Mouse (Mus musculus) spleen, adult 18-20 months (tissue): ENCODE measurements around the gene Zfp821.
A peak's percentile ranks its signal among the peaks of the same experiment; 100 is the strongest.
"Not testable (repeated sequence)": the region's sequence is repeated elsewhere in the genome, so short reads cannot be mapped to it uniquely, and the experiment has no call there.

Experiments used
- DNase-seq, 2 experiments: peaks; one replicate each; pipeline ENCODE4 v3.0.0; 2022; ENCODE audit warnings: mixed read lengths in 2 of 2

Gene Zfp821

DNA sequence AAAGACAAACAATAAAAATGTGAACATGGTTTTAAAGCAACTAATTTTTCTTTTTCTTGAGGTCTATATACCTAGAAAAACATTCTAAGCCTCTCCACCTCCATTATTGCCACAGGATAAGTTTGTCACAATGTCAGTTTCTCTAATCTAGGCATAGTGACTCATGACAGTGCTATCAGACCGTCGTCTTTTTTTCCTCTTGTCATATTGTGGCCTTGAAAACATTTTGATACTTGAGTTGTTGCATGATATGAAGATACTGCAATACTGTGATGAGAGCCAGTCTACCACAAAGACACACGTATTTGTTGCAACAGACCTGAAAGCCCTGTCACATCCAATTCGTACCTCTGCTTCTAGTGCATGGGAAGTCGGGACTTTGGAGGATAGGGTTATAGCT, 9.6 kb downstream of the Zfp821 start:
- no peak for DNase-seq

DNA sequence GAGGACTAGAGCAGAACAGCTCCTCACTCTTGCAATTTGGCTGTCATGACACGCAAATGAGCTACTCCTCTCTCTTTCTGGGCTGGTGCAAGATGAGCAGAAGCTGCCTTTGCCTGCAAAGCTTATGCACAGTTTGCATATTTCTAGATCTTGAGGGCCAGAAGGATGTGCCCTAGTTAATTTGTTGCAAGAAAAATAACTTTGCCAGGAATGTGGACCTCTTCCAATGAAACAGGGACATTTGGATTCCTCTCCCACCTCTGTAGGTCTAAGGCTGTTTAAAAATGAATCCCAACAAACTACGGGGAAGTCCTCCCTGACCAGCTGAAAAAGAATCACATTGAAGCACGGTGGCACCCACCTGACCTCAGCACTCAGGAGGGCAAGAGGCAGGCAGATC, 19.8 kb downstream of the Zfp821 start:
- no peak for DNase-seq

GRCm38 (mm10) chr8:109731012-109731411, 25.7 kb downstream of the Zfp821 start:
- DNase-seq = no peak

DNA sequence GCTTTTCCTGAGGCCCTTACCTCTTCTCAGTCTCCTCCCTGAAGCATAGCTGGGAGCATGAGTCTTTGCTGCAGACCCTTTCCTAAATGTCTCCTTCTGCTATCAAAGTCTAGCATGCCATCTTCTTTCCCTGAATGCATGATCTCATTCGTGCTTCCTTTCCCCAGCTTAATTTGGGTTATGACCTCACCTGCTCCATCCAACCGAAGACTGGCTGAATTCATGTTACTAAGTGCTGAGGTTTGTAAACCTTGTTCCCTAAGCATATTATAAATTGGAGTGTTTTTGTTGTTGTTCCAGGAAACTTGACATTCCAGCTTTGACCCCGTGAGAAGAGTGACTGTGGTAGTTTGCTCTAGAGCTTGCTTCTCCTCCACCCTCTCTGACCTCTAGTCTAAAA, 28.7 kb downstream of the Zfp821 start:
- no peak for DNase-seq

DNA sequence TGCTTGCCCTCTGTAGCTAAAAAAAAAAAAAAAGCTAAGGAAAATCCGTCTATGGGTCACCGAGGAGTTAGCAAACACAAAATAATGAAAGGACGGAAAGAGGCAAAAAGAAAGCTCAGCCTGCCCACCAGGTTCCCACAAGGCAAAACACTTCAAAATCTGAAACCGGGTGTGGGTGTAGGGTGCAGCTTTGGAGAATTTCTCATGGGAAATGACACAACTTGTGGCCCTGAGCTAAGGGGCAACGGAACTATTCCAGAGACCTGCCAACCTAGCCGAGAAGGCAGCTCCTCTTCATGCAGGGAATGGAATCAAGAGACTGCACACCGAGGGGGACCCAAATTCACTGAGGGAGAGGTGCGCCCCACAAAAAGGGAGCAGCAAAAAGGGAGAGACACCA, 31.5 kb downstream of the Zfp821 start:
- DNase-seq = no peak

GRCm38 (mm10) chr8:109737237-109738048, 32.1 kb downstream of the Zfp821 start, which contains the start of gene Atxn1l:
TSS of gene Atxn1l (minus strand) at chr8:109737739.
- DNase-seq = peak; percentile 72 to 80

DNA sequence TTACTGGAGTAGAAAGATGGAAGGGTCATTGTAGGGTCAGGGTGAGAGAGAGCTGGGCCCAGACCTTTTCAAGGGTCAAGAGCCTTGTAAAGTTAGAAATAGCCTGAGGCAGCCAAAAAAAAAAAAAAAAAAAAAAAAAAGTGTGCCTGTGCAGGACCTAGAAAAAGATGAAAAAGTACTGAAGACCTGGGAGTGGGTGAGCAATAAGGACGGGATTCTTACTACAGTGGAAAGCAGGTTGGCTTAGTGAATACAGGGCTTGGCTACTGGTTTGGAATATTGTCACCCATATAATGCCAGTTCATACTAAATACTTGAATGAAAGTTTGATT, 32.7 kb downstream of the Zfp821 start:
- DNase-seq = no peak

DNA sequence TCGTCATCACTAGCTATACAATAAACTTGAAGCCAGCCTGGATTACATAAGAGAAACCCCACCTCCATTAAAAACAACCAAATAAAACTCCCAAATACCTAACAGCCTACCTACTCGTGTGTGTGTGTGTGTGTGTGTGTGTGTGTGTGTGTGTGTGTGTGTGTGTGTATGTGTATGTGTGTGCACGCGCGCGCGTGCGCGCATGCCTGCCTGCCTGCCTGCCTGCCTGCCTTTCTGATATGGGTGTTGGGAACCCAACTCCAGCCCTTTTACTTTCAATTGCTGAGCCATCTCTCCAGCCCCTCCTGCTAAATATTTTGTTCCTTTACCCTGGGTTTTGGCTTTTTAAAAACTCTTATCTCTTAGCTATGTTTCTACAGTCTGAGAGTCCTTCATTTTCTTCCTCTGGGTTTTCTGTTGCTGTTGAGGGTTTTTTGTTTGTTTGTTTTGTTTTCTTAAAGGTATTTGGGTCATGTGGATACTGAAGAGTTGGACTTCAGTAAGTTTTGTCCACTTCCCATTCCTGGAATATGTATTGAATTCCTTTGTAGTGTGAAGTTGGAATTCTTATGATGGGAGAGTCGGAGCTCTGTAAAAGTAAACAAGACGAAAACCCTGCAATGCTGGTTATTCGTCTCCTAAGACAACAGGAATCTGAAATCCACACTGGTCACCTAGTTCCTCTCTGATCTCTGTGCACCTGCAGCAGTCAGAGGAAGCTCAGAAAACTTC, 42.3 kb downstream of the Zfp821 start:
- DNase-seq = no peak

GRCm38 (mm10) chr8:109750274-109750673, 44.9 kb downstream of the Zfp821 start:
- DNase-seq = no peak

GRCm38 (mm10) chr8:109750699-109751098, 45.4 kb downstream of the Zfp821 start:
- DNase-seq = peak; percentile 63 to 64

GRCm38 (mm10) chr8:109751731-109752485, 46.6 kb downstream of the Zfp821 start:
- DNase-seq = no peak

- no peak for DNase-seq
Measured at GRCm38 (mm10) chr8:109754696-109755095, 49.4 kb downstream of the Zfp821 start.

GRCm38 (mm10) chr8:109755554-109755953, 50.2 kb downstream of the Zfp821 start:
- DNase-seq = not testable (repeated sequence)

GRCm38 (mm10) chr8:109756849-109757248, 51.5 kb downstream of the Zfp821 start:
- DNase-seq = no peak

- no peak for DNase-seq
Measured at GRCm38 (mm10) chr8:109759426-109759825, 54.1 kb downstream of the Zfp821 start.

DNA sequence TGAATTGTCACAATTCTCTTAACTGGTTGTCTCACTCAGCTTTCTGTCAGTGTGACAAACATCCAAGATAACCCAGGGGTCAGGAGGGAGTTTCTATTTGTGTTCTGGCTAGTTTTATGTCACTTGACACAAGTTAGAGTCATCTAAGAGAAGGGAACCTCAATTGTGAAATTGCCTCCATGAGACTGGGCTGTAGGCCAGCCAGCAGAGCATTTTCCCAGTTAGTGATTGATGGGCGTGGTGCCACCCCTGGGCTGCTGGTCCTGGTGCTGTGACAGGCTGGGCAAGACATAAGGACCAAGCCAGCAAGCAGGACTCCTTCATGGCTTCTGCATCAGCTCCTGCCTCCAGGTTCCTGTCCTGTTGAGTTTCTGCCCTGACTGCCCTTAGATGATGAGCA, 54.9 kb downstream of the Zfp821 start:
- DNase-seq = no peak

GRCm38 (mm10) chr8:109764031-109764430, 58.7 kb downstream of the Zfp821 start:
- no peak for DNase-seq

GRCm38 (mm10) chr8:109766081-109766480, 60.7 kb downstream of the Zfp821 start:
- DNase-seq = no peak

GRCm38 (mm10) chr8:109773154-109773553, 67.8 kb downstream of the Zfp821 start:
- DNase-seq = no peak
